Comparison of ENCODE assay signal across 11 mouse cellular contexts in genomic region chr3:62527160-62527559, GRCm38 (mm10). TPM values are rescaled to one million over a fixed set of nuclear protein-coding genes. Genes with fewer than 3 reads are reported as not detected.
A peak's percentile ranks its signal among the peaks of the same experiment; 100 is the strongest.
DNase-seq lines count a peak whose midpoint lies in the region; ATAC-seq and TF ChIP-seq lines count a peak whose summit lies in the region.
"Had no signal": no experiment of that assay in that cellular context is flagged by ENCODE, and none has a peak within 500 bp of the region (broad histone marks: within the 10 kb centered on the region; RNA-seq: fewer than 3 reads in every experiment).

No protein-coding gene starts in this region.

- no peaks in the 10 kb centered on the region for H3K27me3 ChIP-seq in midbrain, embryonic 11.5 days (ENCODE audit: control insufficient read depth, insufficient read depth, low read length)
- H3K27me3 ChIP-seq in midbrain, embryonic 10.5 days (ENCODE audit: low read depth, poor library complexity, severe bottlenecking) = no peaks in the 10 kb centered on the region
- no peaks in the 10 kb centered on the region for H3K27me3 ChIP-seq in hindbrain, embryonic 16.5 days (replicated peaks; ENCODE audit: control insufficient read depth, insufficient read depth, low read length)
- H3K27me3 ChIP-seq in stomach, postnatal 0 days (ENCODE audit: control insufficient read depth, insufficient read depth, low read length) = no peaks in the 10 kb centered on the region
- H3K27me3 ChIP-seq: liver, embryonic 13.5 days had no signal

- H3K9ac ChIP-seq in midbrain, embryonic 11.5 days (ENCODE audit: low read length) = no peak overlapping the region
- no peak overlapping the region for H3K9ac ChIP-seq in hindbrain, embryonic 16.5 days (ENCODE audit: low read depth, low read length)
- H3K9ac ChIP-seq in stomach, postnatal 0 days (ENCODE audit: low read length) = no peak overlapping the region
- H3K9ac ChIP-seq: liver, embryonic 13.5 days had no signal

- H3K4me1 ChIP-seq in midbrain, embryonic 11.5 days (ENCODE audit: control insufficient read depth, insufficient read depth, low read length) = no peaks in the 10 kb centered on the region
- H3K4me1 ChIP-seq in midbrain, embryonic 10.5 days = no peaks in the 10 kb centered on the region
- no peaks in the 10 kb centered on the region for H3K4me1 ChIP-seq in hindbrain, embryonic 16.5 days (ENCODE audit: control insufficient read depth, insufficient read depth, low read depth, low read length)
- H3K4me1 ChIP-seq in stomach, postnatal 0 days (replicated peaks; ENCODE audit: control insufficient read depth, insufficient read depth) = no peaks in the 10 kb centered on the region
- H3K4me1 ChIP-seq: liver, embryonic 13.5 days had no signal

- WGBS in midbrain, embryonic 11.5 days = 50% methylated on average over 4 of the region's 4 CpGs
- 56% methylated on average over 4 of the region's 4 CpGs for WGBS in midbrain, embryonic 10.5 days
- WGBS in hindbrain, embryonic 16.5 days = 38% methylated on average over 4 of the region's 4 CpGs
- 32% methylated on average over 4 of the region's 4 CpGs for WGBS in stomach, postnatal 0 days

- H3K36me3 ChIP-seq in midbrain, embryonic 11.5 days (ENCODE audit: control insufficient read depth, insufficient read depth, low read length) = no peaks in the 10 kb centered on the region
- no peaks in the 10 kb centered on the region for H3K36me3 ChIP-seq in midbrain, embryonic 10.5 days
- H3K36me3 ChIP-seq in hindbrain, embryonic 16.5 days (ENCODE audit: control insufficient read depth, insufficient read depth, low read length) = no peaks in the 10 kb centered on the region
- H3K36me3 ChIP-seq in stomach, postnatal 0 days (ENCODE audit: control insufficient read depth, insufficient read depth, low read length) = no peaks in the 10 kb centered on the region
- H3K36me3 ChIP-seq: liver, embryonic 13.5 days had no signal

- TF ChIP-seq CTCF in stomach, postnatal 0 days (IDR thresholded peaks at IDR 0.05; ENCODE audit: low read depth) = peak; percentile 72

- no peak overlapping the region for H3K4me2 ChIP-seq in midbrain, embryonic 11.5 days
- H3K4me2 ChIP-seq in hindbrain, embryonic 16.5 days (ENCODE audit: low read length) = no peak overlapping the region
- no peak overlapping the region for H3K4me2 ChIP-seq in stomach, postnatal 0 days (replicated peaks; ENCODE audit: low read depth)
- H3K4me2 ChIP-seq: liver, embryonic 13.5 days had no signal

- H3K4me3 ChIP-seq in midbrain, embryonic 11.5 days (ENCODE audit: low read depth, low read length) = no peak overlapping the region
- H3K4me3 ChIP-seq in midbrain, embryonic 10.5 days = no peak overlapping the region
- H3K4me3 ChIP-seq in hindbrain, embryonic 16.5 days (ENCODE audit: low read length) = no peak overlapping the region
- H3K4me3 ChIP-seq in stomach, postnatal 0 days (ENCODE audit: low read depth, low read length) = no peak overlapping the region
- H3K4me3 ChIP-seq: liver, embryonic 13.5 days had no signal

- H3K9me3 ChIP-seq in midbrain, embryonic 11.5 days (ENCODE audit: control insufficient read depth, low read length) = no peaks in the 10 kb centered on the region
- H3K9me3 ChIP-seq in midbrain, embryonic 10.5 days (replicated peaks) = no peaks in the 10 kb centered on the region
- H3K9me3 ChIP-seq in hindbrain, embryonic 16.5 days (ENCODE audit: control insufficient read depth, low read length) = no peaks in the 10 kb centered on the region
- H3K9me3 ChIP-seq in stomach, postnatal 0 days (ENCODE audit: control insufficient read depth, low read length) = no peaks in the 10 kb centered on the region
- H3K9me3 ChIP-seq: liver, embryonic 13.5 days had no signal

- H3K27ac ChIP-seq in midbrain, embryonic 11.5 days (ENCODE audit: low read depth, low read length) = no peak overlapping the region
- H3K27ac ChIP-seq in midbrain, embryonic 10.5 days (replicated peaks) = no peak overlapping the region
- H3K27ac ChIP-seq in hindbrain, embryonic 16.5 days (ENCODE audit: low read depth, low read length) = no peak overlapping the region
- no peak overlapping the region for H3K27ac ChIP-seq in stomach, postnatal 0 days (replicated peaks)
- H3K27ac ChIP-seq: liver, embryonic 13.5 days had no signal

- peak; percentile 90 for ATAC-seq in frontal cortex, adult (ENCODE audit: low TSS enrichment)
- peak; percentile 54; the same call in 1 of the 2 replicates for ATAC-seq in midbrain, embryonic 11.5 days (ENCODE audit: low FRiP score)
- peak; percentile 54; the same call in 1 of the 2 replicates for ATAC-seq in hindbrain, embryonic 16.5 days
- no peak for ATAC-seq in stomach, postnatal 0 days (ENCODE audit: low FRiP score, low TSS enrichment)

- no peak for TF ChIP-seq EP300 in stomach, postnatal 0 days (optimal IDR thresholded peaks at IDR 0.05)

- DNase-seq in frontal cortex, postnatal 14 days (ENCODE audit: low spot score in 2 of 2) = no peak
- DNase-seq in midbrain, embryonic 11.5 days (ENCODE audit: low spot score, missing footprints) = peak; percentile 89
- no peak for DNase-seq in midbrain, embryonic 10.5 days (ENCODE audit: low spot score)
- no peak for DNase-seq in stomach, postnatal 0 days (ENCODE audit: low spot score)
- DNase-seq in spleen, adult 18-20 months = no peak
- DNase-seq in kidney, postnatal 14 days = no peak
- DNase-seq: cerebellum, postnatal 36 days; heart, postnatal 36 days; liver, embryonic 13.5 days had no signal

RNA-seq across cellular contexts. Expression of gene Dhx36, which starts 20.4 kb away (rescaled TPM):
- polyA plus RNA-seq in midbrain, embryonic 11.5 days (2014; fragmentation: Nextera tagmentation; extraction: Ambion mirVana) = 50.5 and 56.0 TPM in 2 replicates
- 33.4 and 36.2 TPM in 2 replicates for polyA plus RNA-seq in midbrain, embryonic 10.5 days (2016; fragmentation: Nextera tagmentation; extraction: Ambion mirVana)
- 23.3 and 36.2 TPM in 2 replicates for polyA plus RNA-seq in hindbrain, embryonic 16.5 days (2015; fragmentation: Nextera tagmentation; extraction: Ambion mirVana)
- 9.6 and 10.1 TPM in 2 replicates for polyA plus RNA-seq in stomach, postnatal 0 days (2015; fragmentation: Nextera tagmentation; extraction: Ambion mirVana)
